Mouse (Mus musculus): ENCODE measurements around the gene Dnajb14. TPM values are rescaled to one million over a fixed set of nuclear protein-coding genes. Genes with fewer than 3 reads are reported as not detected.

The Dnajb14 gene
- polyA plus RNA-seq, 1 experiment, result 1.9 TPM

GRCm38 (mm10) chr3:137938608-137939007 is 71.1 kb downstream of the Dnajb14 start:
- H3K4me1 ChIP-seq (ENCODE audit: control insufficient read depth, insufficient read depth, insufficient read length), result no peaks in the 10 kb centered on the region
- peaks cover 37% of the 10 kb centered on the region for H3K36me3 ChIP-seq (ENCODE audit: control insufficient read depth, insufficient read depth, low read length)
- no peaks in the 10 kb centered on the region for H3K27me3 ChIP-seq (ENCODE audit: control insufficient read depth, insufficient read depth, low read length)
- H3K4me3 ChIP-seq (ENCODE audit: extremely low read depth, insufficient read depth, insufficient read length), result no peak overlapping the region
- H3K27ac ChIP-seq (ENCODE audit: insufficient read depth, low read length), result no peak overlapping the region
- 87% methylated on average over 6 of the region's 6 CpGs for WGBS
- DNase-seq (ENCODE audit: low read depth in 1 of 2, low spot score in 2 of 2), result no peak
- TF ChIP-seq POLR2A (IDR thresholded peaks at IDR 0.05; ENCODE audit: low read depth, low read length) (no peak), CTCF (IDR thresholded peaks at IDR 0.05; ENCODE audit: extremely low read depth, insufficient read depth, insufficient read length, insufficient replicate concordance) (no peak)

GRCm38 (mm10) chr3:137940757-137941156 is 73.3 kb downstream of the Dnajb14 start:
- TF ChIP-seq CTCF (IDR thresholded peaks at IDR 0.05; ENCODE audit: extremely low read depth, insufficient read depth, insufficient read length, insufficient replicate concordance) (no peak), POLR2A (IDR thresholded peaks at IDR 0.05; ENCODE audit: low read depth, low read length) (no peak)
- Histone ChIP-seq H3K27ac (ENCODE audit: insufficient read depth, low read length) (no peak overlapping the region), H3K36me3 (ENCODE audit: control insufficient read depth, insufficient read depth, low read length) (peaks cover 31% of the 10 kb centered on the region), H3K27me3 (ENCODE audit: control insufficient read depth, insufficient read depth, low read length) (no peaks in the 10 kb centered on the region), H3K4me1 (ENCODE audit: control insufficient read depth, insufficient read depth, insufficient read length) (no peaks in the 10 kb centered on the region), H3K4me3 (ENCODE audit: extremely low read depth, insufficient read depth, insufficient read length) (no peak overlapping the region)
- DNase-seq (ENCODE audit: low read depth in 1 of 2, low spot score in 2 of 2), result no peak
- WGBS, result 77% methylated on average over 4 of the region's 4 CpGs

DNA sequence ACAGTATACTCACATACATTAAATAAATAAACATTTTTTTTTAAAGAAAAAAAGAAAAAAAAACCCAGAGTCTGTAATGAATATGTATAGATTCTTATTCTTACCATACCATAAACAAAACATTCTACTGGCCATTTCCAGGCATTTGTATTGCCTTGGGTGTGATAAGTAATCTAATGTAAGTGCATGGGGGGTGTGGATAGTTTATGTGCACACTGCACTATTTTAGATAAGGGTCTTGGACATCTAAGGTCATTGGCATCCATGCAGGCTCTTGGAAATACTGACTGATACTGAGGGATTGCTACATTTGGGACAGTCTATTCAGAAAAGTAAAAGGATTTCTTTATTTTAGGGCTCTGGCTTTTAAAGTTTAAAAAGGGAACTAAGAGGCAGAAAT is 74.1 kb downstream of the Dnajb14 start:
- Histone ChIP-seq H3K27me3 (ENCODE audit: control insufficient read depth, insufficient read depth, low read length) (no peaks in the 10 kb centered on the region), H3K4me1 (ENCODE audit: control insufficient read depth, insufficient read depth, insufficient read length) (peaks cover under 1% of the 10 kb centered on the region; the same call in 1 of the 2 replicates), H3K4me3 (ENCODE audit: extremely low read depth, insufficient read depth, insufficient read length) (no peak overlapping the region), H3K36me3 (ENCODE audit: control insufficient read depth, insufficient read depth, low read length) (peaks cover 31% of the 10 kb centered on the region), H3K27ac (ENCODE audit: insufficient read depth, low read length) (no peak overlapping the region)
- TF ChIP-seq CTCF (IDR thresholded peaks at IDR 0.05; ENCODE audit: extremely low read depth, insufficient read depth, insufficient read length, insufficient replicate concordance), result no peak
- TF ChIP-seq POLR2A (IDR thresholded peaks at IDR 0.05; ENCODE audit: low read depth, low read length), result no peak
- DNase-seq (ENCODE audit: low read depth in 1 of 2, low spot score in 2 of 2), result no peak

- Histone ChIP-seq H3K4me1 (ENCODE audit: control insufficient read depth, insufficient read depth, insufficient read length) (peaks cover 5% of the 10 kb centered on the region; the same call in 1 of the 2 replicates), H3K36me3 (ENCODE audit: control insufficient read depth, insufficient read depth, low read length) (peaks cover 26% of the 10 kb centered on the region), H3K27ac (ENCODE audit: insufficient read depth, low read length) (no peak overlapping the region), H3K27me3 (ENCODE audit: control insufficient read depth, insufficient read depth, low read length) (no peaks in the 10 kb centered on the region), H3K4me3 (ENCODE audit: extremely low read depth, insufficient read depth, insufficient read length) (no peak overlapping the region)
- no peak for TF ChIP-seq CTCF (IDR thresholded peaks at IDR 0.05; ENCODE audit: extremely low read depth, insufficient read depth, insufficient read length, insufficient replicate concordance)
- TF ChIP-seq POLR2A (IDR thresholded peaks at IDR 0.05; ENCODE audit: low read depth, low read length), result no peak
- no peak for DNase-seq (ENCODE audit: low read depth in 1 of 2, low spot score in 2 of 2)
- 86% methylated on average over 12 of the region's 12 CpGs for WGBS
These were observed 74.7 kb downstream of the Dnajb14 start for GRCm38 (mm10) chr3:137942098-137942622.

GRCm38 (mm10) chr3:137943737-137944154 is 76.3 kb downstream of the Dnajb14 start:
- TF ChIP-seq POLR2A (IDR thresholded peaks at IDR 0.05; ENCODE audit: low read depth, low read length), result no peak
- TF ChIP-seq CTCF (IDR thresholded peaks at IDR 0.05; ENCODE audit: extremely low read depth, insufficient read depth, insufficient read length, insufficient replicate concordance), result no peak
- H3K4me1 ChIP-seq (ENCODE audit: control insufficient read depth, insufficient read depth, insufficient read length), result peaks cover 8% of the 10 kb centered on the region; the same call in 1 of the 2 replicates
- no peak overlapping the region for H3K4me3 ChIP-seq (ENCODE audit: extremely low read depth, insufficient read depth, insufficient read length)
- DNase-seq (ENCODE audit: low read depth in 1 of 2, low spot score in 2 of 2), result no peak
- no peak overlapping the region for H3K27ac ChIP-seq (ENCODE audit: insufficient read depth, low read length)
- 82% methylated on average over 6 of the region's 6 CpGs for WGBS
- H3K36me3 ChIP-seq (ENCODE audit: control insufficient read depth, insufficient read depth, low read length), result peaks cover 21% of the 10 kb centered on the region
- no peaks in the 10 kb centered on the region for H3K27me3 ChIP-seq (ENCODE audit: control insufficient read depth, insufficient read depth, low read length)

GRCm38 (mm10) chr3:137946827-137947226 is 79.4 kb downstream of the Dnajb14 start:
- peaks cover 16% of the 10 kb centered on the region for H3K36me3 ChIP-seq (ENCODE audit: control insufficient read depth, insufficient read depth, low read length)
- peaks cover 23% of the 10 kb centered on the region for H3K4me1 ChIP-seq (ENCODE audit: control insufficient read depth, insufficient read depth, insufficient read length)
- peak overlapping the region; percentile 72 for H3K27ac ChIP-seq (ENCODE audit: insufficient read depth, low read length)
- H3K27me3 ChIP-seq (ENCODE audit: control insufficient read depth, insufficient read depth, low read length), result no peaks in the 10 kb centered on the region
- no peak overlapping the region for H3K4me3 ChIP-seq (ENCODE audit: extremely low read depth, insufficient read depth, insufficient read length)
- DNase-seq (ENCODE audit: low read depth in 1 of 2, low spot score in 2 of 2), result no peak
- WGBS, result 81% methylated on average over 3 of the region's 3 CpGs
- no peak for TF ChIP-seq CTCF (IDR thresholded peaks at IDR 0.05; ENCODE audit: extremely low read depth, insufficient read depth, insufficient read length, insufficient replicate concordance)
- no peak for TF ChIP-seq POLR2A (IDR thresholded peaks at IDR 0.05; ENCODE audit: low read depth, low read length)

DNA sequence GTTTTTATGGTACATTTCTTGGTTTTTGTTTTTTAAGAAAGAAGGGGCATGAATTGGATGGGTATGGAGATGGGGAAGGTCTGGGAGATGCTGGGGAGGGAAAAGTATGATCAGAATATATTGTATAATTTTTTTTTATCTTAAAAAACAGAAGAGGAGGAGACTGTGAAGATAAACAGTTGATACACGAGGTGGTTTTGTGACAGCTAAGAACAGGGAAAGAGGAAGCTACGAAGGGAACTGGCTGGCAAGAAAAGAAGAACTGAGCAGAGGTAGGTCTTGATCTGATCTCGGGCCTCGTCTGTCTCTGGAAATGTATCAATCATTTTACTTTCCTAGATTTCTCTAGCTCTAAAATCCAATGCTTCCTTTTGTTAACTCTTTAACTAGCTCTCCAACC is 80.0 kb downstream of the Dnajb14 start:
- H3K36me3 ChIP-seq (ENCODE audit: control insufficient read depth, insufficient read depth, low read length), result peaks cover 14% of the 10 kb centered on the region
- 19% methylated on average over 4 of the region's 4 CpGs for WGBS
- H3K4me1 ChIP-seq (ENCODE audit: control insufficient read depth, insufficient read depth, insufficient read length), result peaks cover 29% of the 10 kb centered on the region
- H3K27ac ChIP-seq (ENCODE audit: insufficient read depth, low read length), result no peak overlapping the region
- no peak for DNase-seq (ENCODE audit: low read depth in 1 of 2, low spot score in 2 of 2)
- no peaks in the 10 kb centered on the region for H3K27me3 ChIP-seq (ENCODE audit: control insufficient read depth, insufficient read depth, low read length)
- TF ChIP-seq POLR2A (IDR thresholded peaks at IDR 0.05; ENCODE audit: low read depth, low read length) (no peak), CTCF (IDR thresholded peaks at IDR 0.05; ENCODE audit: extremely low read depth, insufficient read depth, insufficient read length, insufficient replicate concordance) (no peak)
- no peak overlapping the region for H3K4me3 ChIP-seq (ENCODE audit: extremely low read depth, insufficient read depth, insufficient read length)
